Mouse (Mus musculus) bone marrow, adult 2 months (tissue): Measurements from ENCODE around the gene Vasp. TPM values are rescaled to one million over a fixed set of nuclear protein-coding genes. Genes with fewer than 3 reads are reported as not detected.

Experiments used
- H3K27ac ChIP-seq: fragments of 200-500 bp; 2 replicates; pipeline ENCODE4 v1.5.1; 2012; ENCODE audit warnings: low read depth, mild to moderate bottlenecking, control low read depth, inconsistent platforms, low read length; ENCODE audit not compliant: control insufficient read depth, poor library complexity, insufficient read depth
- H3K4me1 ChIP-seq: fragments of 200-500 bp; 2 replicates; pipeline ENCODE4 v1.6.1; 2011; ENCODE audit warnings: low read length; ENCODE audit not compliant: control insufficient read depth, insufficient read depth
- H3K4me3 ChIP-seq: fragments of 200-500 bp; replicated peaks from 2 replicates; pipeline ENCODE3; 2011; ENCODE audit warnings: mild to moderate bottlenecking, low read depth, low read length, control low read depth; ENCODE audit not compliant: control insufficient read depth
- CTCF ChIP-seq: fragments of 200-500 bp; IDR thresholded peaks from 2 replicates; pipeline ENCODE4 v1.5.1; 2011; ENCODE audit warnings: low read length, control low read depth; ENCODE audit not compliant: control insufficient read depth, insufficient read depth
- POLR2A ChIP-seq: fragments of 200-500 bp; IDR thresholded peaks from 2 replicates; pipeline ENCODE4 v1.6.1; 2011; ENCODE audit warnings: low read depth, mild to moderate bottlenecking, control low read depth, low read length, borderline replicate concordance; ENCODE audit not compliant: control insufficient read depth
- WGBS: fragments of 180-500 bp; shearing (Covaris S2); methylation state at CpG from one replicate; pipeline ENCODE4 v1.1.7; 2018; 5-methylcytosine and 5-hydroxymethylcytosine counted together
- polyA plus RNA-seq: library from polyadenylated mRNA; stranded (reverse); fragments of >200 nt; gene quantifications from 2 replicates; pipeline ENCODE4 v1.2.4, GENCODE M21; 2011; ENCODE audit warnings: low replicate concordance; ENCODE audit not compliant: missing spikeins, insufficient read depth, insufficient read length

Gene Vasp
- polyA plus RNA-seq, 1 experiment, result 135 TPM

GRCm38 (mm10) chr7:19279581-19280114 lies 8.0 kb upstream of the Vasp start, which contains the start of gene Ppm1n:
TSS of gene Ppm1n (minus strand) at chr7:19280064.
- Histone ChIP-seq H3K27ac (no peak within 1 kb of the TSS), H3K4me3 (no peak within 1 kb of the TSS), H3K4me1 (no peaks in the 10 kb centered on the region)
- no peak for TF ChIP-seq POLR2A
- peak; percentile 11; the same call in 1 of the 2 replicates for TF ChIP-seq CTCF
- 1% methylated on average over 46 of the region's 46 CpGs for WGBS

GRCm38 (mm10) chr7:19279052-19279451 lies 7.4 kb upstream of the Vasp start:
- Histone ChIP-seq H3K4me1 (no peaks in the 10 kb centered on the region), H3K27ac (no peak overlapping the region), H3K4me3 (no peak overlapping the region)
- WGBS, result 6% methylated on average over 34 of the region's 34 CpGs
- TF ChIP-seq POLR2A, result no peak
- no peak for TF ChIP-seq CTCF

GRCm38 (mm10) chr7:19276253-19276652 lies 4.6 kb upstream of the Vasp start:
- 46% methylated on average over 4 of the region's 4 CpGs for WGBS
- peak; percentile 66 for TF ChIP-seq CTCF
- no peak for TF ChIP-seq POLR2A
- H3K27ac ChIP-seq, result no peak overlapping the region
- H3K4me1 ChIP-seq, result no peaks in the 10 kb centered on the region; the same call in 1 of the 2 replicates
- H3K4me3 ChIP-seq, result no peak overlapping the region

- Histone ChIP-seq H3K4me1 (no peaks in the 10 kb centered on the region; the same call in 1 of the 2 replicates), H3K27ac (peak overlapping the region; percentile 95), H3K4me3 (peak overlapping the region; percentile 71)
- WGBS, result under 1% methylated on average over 36 of the region's 36 CpGs
- TF ChIP-seq CTCF (no peak), POLR2A (peak; percentile 35; the same call in 1 of the 2 replicates)
These were observed 652 bp upstream of the Vasp start for GRCm38 (mm10) chr7:19272173-19272764.

GRCm38 (mm10) chr7:19270509-19271237 lies 944 bp downstream of the Vasp start:
- H3K4me1 ChIP-seq, result peaks cover 7% of the 10 kb centered on the region
- H3K27ac ChIP-seq, result peak overlapping the region; percentile 95
- H3K4me3 ChIP-seq, result peak overlapping the region; percentile 71
- no peak for TF ChIP-seq CTCF
- TF ChIP-seq POLR2A, result no peak
- under 1% methylated on average over 21 of the region's 21 CpGs for WGBS

- peak; percentile 47; the same call in 1 of the 2 replicates for TF ChIP-seq POLR2A
- TF ChIP-seq CTCF, result no peak
- Histone ChIP-seq H3K27ac (peak overlapping the region; percentile 95), H3K4me1 (peaks cover 10% of the 10 kb centered on the region), H3K4me3 (peak overlapping the region; percentile 71)
- WGBS, result 2% methylated on average over 19 of the region's 19 CpGs
These were observed 1.7 kb downstream of the Vasp start for GRCm38 (mm10) chr7:19269721-19270441.

- TF ChIP-seq POLR2A (no peak), CTCF (no peak)
- WGBS, result 10% methylated on average over 10 of the region's 10 CpGs
- peak overlapping the region; percentile 94 for H3K27ac ChIP-seq
- peaks cover 10% of the 10 kb centered on the region for H3K4me1 ChIP-seq
- peak overlapping the region; percentile 71 for H3K4me3 ChIP-seq
These were observed 2.5 kb downstream of the Vasp start for GRCm38 (mm10) chr7:19268993-19269681.

GRCm38 (mm10) chr7:19267051-19267450 lies 4.6 kb downstream of the Vasp start:
- Histone ChIP-seq H3K4me3 (peak overlapping the region; percentile 66), H3K27ac (peak overlapping the region; percentile 9), H3K4me1 (peaks cover 10% of the 10 kb centered on the region)
- TF ChIP-seq POLR2A (peak; percentile 20; the same call in 1 of the 2 replicates), CTCF (no peak)
- 25% methylated on average over 10 of the region's 10 CpGs for WGBS
